7 mouse cellular contexts compared by ENCODE assay signal in genomic region chr5:136622721-136623542, GRCm38 (mm10). TPM values are rescaled to one million over a fixed set of nuclear protein-coding genes. Genes with fewer than 3 reads are reported as not detected.
A peak's percentile ranks its signal among the peaks of the same experiment; 100 is the strongest.
DNase-seq lines count a peak whose midpoint lies in the region; ATAC-seq and TF ChIP-seq lines count a peak whose summit lies in the region.

No protein-coding gene starts in this region.

- no peaks in the 10 kb centered on the region for H3K36me3 ChIP-seq in intestine, embryonic 16.5 days (ENCODE audit: control insufficient read depth, insufficient read depth, low read length)
- no peaks in the 10 kb centered on the region for H3K36me3 ChIP-seq in limb, embryonic 11.5 days (ENCODE audit: control insufficient read depth, insufficient read depth, low read length)
- H3K36me3 ChIP-seq in midbrain, embryonic 13.5 days, result no peaks in the 10 kb centered on the region
- no peaks in the 10 kb centered on the region for H3K36me3 ChIP-seq in small intestine, adult 2 months (ENCODE audit: control insufficient read depth, insufficient read depth, low read length)

- no peak for TF ChIP-seq POLR2A in small intestine, adult 2 months (IDR thresholded peaks at IDR 0.05; ENCODE audit: low read depth, low read length)

- 0 out of 2 replicates have a peak, but pooled peaks cover 2% of the 10 kb centered on the region for H3K27me3 ChIP-seq in intestine, embryonic 16.5 days (replicated peaks; ENCODE audit: control insufficient read depth, insufficient read depth, low read length)
- 0 out of 2 replicates have a peak, but pooled peaks cover 4% of the 10 kb centered on the region for H3K27me3 ChIP-seq in limb, embryonic 11.5 days (ENCODE audit: control insufficient read depth, insufficient read depth, low read length)
- H3K27me3 ChIP-seq in midbrain, embryonic 13.5 days, result peaks cover 44% of the 10 kb centered on the region
- peaks cover 9% of the 10 kb centered on the region; the same call in 1 of the 2 replicates for H3K27me3 ChIP-seq in small intestine, adult 2 months (ENCODE audit: control insufficient read depth, insufficient read depth, low read length)

- ATAC-seq in intestine, embryonic 16.5 days, result peak; percentile 87
- ATAC-seq in limb, embryonic 11.5 days (ENCODE audit: insufficient number of reproducible peaks, low FRiP score, low TSS enrichment, low read depth), result peak; percentile 48
- peak; percentile 62 for ATAC-seq in midbrain, embryonic 13.5 days

- 3% methylated on average over 43 of the region's 43 CpGs for WGBS in intestine, embryonic 16.5 days
- WGBS in limb, embryonic 11.5 days, result 2% methylated on average over 43 of the region's 43 CpGs
- 4% methylated on average over 43 of the region's 43 CpGs for WGBS in midbrain, embryonic 13.5 days
- WGBS in small intestine, adult 2 months, result 3% methylated on average over 43 of the region's 43 CpGs

- peak overlapping the region; percentile 30 for H3K9ac ChIP-seq in intestine, embryonic 16.5 days (ENCODE audit: low read depth, low read length)
- no peak overlapping the region for H3K9ac ChIP-seq in limb, embryonic 11.5 days (ENCODE audit: low read length)
- H3K9ac ChIP-seq in midbrain, embryonic 13.5 days (replicated peaks), result peak overlapping the region; percentile 44

- peak; percentile 93 for TF ChIP-seq CTCF in small intestine, adult 2 months (IDR thresholded peaks at IDR 0.05; ENCODE audit: extremely low read depth, insufficient read length, insufficient replicate concordance, low read depth, low read length)

- H3K27ac ChIP-seq in intestine, embryonic 16.5 days (ENCODE audit: low read length), result no peak overlapping the region
- H3K27ac ChIP-seq in limb, embryonic 11.5 days (replicated peaks; ENCODE audit: low read depth, low read length), result no peak overlapping the region
- H3K27ac ChIP-seq in midbrain, embryonic 13.5 days, result no peak overlapping the region
- H3K27ac ChIP-seq in small intestine, adult 2 months (ENCODE audit: insufficient read depth, low read depth, low read length), result no peak overlapping the region

- peaks cover 20% of the 10 kb centered on the region for H3K4me1 ChIP-seq in intestine, embryonic 16.5 days (ENCODE audit: control insufficient read depth, insufficient read depth, low read length)
- peaks cover 11% of the 10 kb centered on the region for H3K4me1 ChIP-seq in limb, embryonic 11.5 days (ENCODE audit: control insufficient read depth, insufficient read depth, low read length)
- peaks cover 19% of the 10 kb centered on the region for H3K4me1 ChIP-seq in midbrain, embryonic 13.5 days (replicated peaks)
- peaks cover 9% of the 10 kb centered on the region for H3K4me1 ChIP-seq in small intestine, adult 2 months (ENCODE audit: control insufficient read depth, insufficient read depth, insufficient read length, low read length)

- no peaks in the 10 kb centered on the region for H3K9me3 ChIP-seq in intestine, embryonic 16.5 days (ENCODE audit: control insufficient read depth, low read length)
- no peaks in the 10 kb centered on the region for H3K9me3 ChIP-seq in limb, embryonic 11.5 days (ENCODE audit: control insufficient read depth, low read length)
- no peaks in the 10 kb centered on the region for H3K9me3 ChIP-seq in midbrain, embryonic 13.5 days

- peak overlapping the region; percentile 52 for H3K4me3 ChIP-seq in intestine, embryonic 16.5 days (ENCODE audit: low read length)
- peak overlapping the region; percentile 14 for H3K4me3 ChIP-seq in limb, embryonic 11.5 days (ENCODE audit: low read depth, low read length)
- H3K4me3 ChIP-seq in midbrain, embryonic 13.5 days (replicated peaks), result peak overlapping the region; percentile 41
- H3K4me3 ChIP-seq in small intestine, adult 2 months (ENCODE audit: low read depth, low read length), result peak overlapping the region; percentile 53

- peak; percentile 80 for DNase-seq in adrenal gland, adult 2 months
- peak; percentile 93 for DNase-seq in embryo, embryonic 11 days
- DNase-seq in gastrocnemius, postnatal 4 days (ENCODE audit: low spot score in 2 of 2), result peak; percentile 35 to 74
- peak; percentile 93 for DNase-seq in limb, embryonic 11.5 days (ENCODE audit: low spot score)

- H3K4me2 ChIP-seq in intestine, embryonic 16.5 days (ENCODE audit: low read depth, low read length), result peak overlapping the region; percentile 60
- H3K4me2 ChIP-seq in limb, embryonic 11.5 days (ENCODE audit: low read depth, severe bottlenecking), result peak overlapping the region; percentile 50
- H3K4me2 ChIP-seq in midbrain, embryonic 13.5 days (replicated peaks), result peak overlapping the region; percentile 76

RNA-seq across cellular contexts. Expression of gene Cux1, which starts 55.6 kb away (rescaled TPM):
- total RNA-seq in adrenal gland, adult 2 months (2021), result 100 to 1,000 TPM; 101 to 105 TPM
- 46.2 and 52.3 TPM in 2 replicates for polyA plus RNA-seq in adrenal gland, adult 2 months (2012; rRNA removed)
- 100 to 1,000 TPM; 118 to 123 TPM for total RNA-seq in gastrocnemius, postnatal 4 days (2021)
- 62.2 and 62.5 TPM in 2 replicates for polyA plus RNA-seq in intestine, embryonic 16.5 days (2015; fragmentation: Nextera tagmentation; extraction: Ambion mirVana)
- polyA plus RNA-seq in limb, embryonic 11.5 days (2014; fragmentation: Nextera tagmentation; extraction: Ambion mirVana), result 65.6 and 73.6 TPM in 2 replicates
- 126 TPM in 2 replicates for polyA plus RNA-seq in midbrain, embryonic 13.5 days (2015; fragmentation: Nextera tagmentation; extraction: Ambion mirVana)
- polyA plus RNA-seq in small intestine, adult 2 months (2012; rRNA removed), result 17.0 and 42.1 TPM in 2 replicates
